Mouse (Mus musculus): ENCODE measurements at regions not wholly inside any gene's neighbourhood (a gene's known extent, or its start where the extent isn't known, plus 50 kb on each side); places are given as distances from the start of the nearest gene placed in this dataset.
"Not testable (repeated sequence)": the region's sequence is repeated elsewhere in the genome, so short reads cannot be mapped to it uniquely, and the experiment has no call there.

- H3K36me3 ChIP-seq (ENCODE audit: control insufficient read depth in 1 of 2, insufficient read depth in 2 of 2, low read length in 2 of 2); H3K4me1 ChIP-seq (ENCODE audit: control insufficient read depth in 1 of 2, insufficient read depth in 2 of 2, low read length in 2 of 2); H3K27me3 ChIP-seq (ENCODE audit: control insufficient read depth in 1 of 2, insufficient read depth in 2 of 2, low read length in 2 of 2); H3K9me3 ChIP-seq (replicated peaks; ENCODE audit: insufficient read depth, low read length); H3K9ac ChIP-seq (ENCODE audit: control insufficient read depth, low read depth, low read length, poor library complexity, severe bottlenecking); H3K27ac ChIP-seq (ENCODE audit: control insufficient read depth, low read depth, low read length); H3K4me3 ChIP-seq (ENCODE audit: control insufficient read depth in 1 of 2, insufficient read depth in 1 of 2, low read depth in 2 of 2, low read length in 2 of 2); H3K79me2 ChIP-seq (ENCODE audit: control insufficient read depth, insufficient read depth, low read length, poor library complexity): not testable (repeated sequence)
- peak; percentile 60 for DNase-seq (ENCODE audit: low read depth, low spot score)
Observed at GRCm38 (mm10) chr13:41915816-41916215, 68.3 kb upstream of the Adtrp start.

DNA sequence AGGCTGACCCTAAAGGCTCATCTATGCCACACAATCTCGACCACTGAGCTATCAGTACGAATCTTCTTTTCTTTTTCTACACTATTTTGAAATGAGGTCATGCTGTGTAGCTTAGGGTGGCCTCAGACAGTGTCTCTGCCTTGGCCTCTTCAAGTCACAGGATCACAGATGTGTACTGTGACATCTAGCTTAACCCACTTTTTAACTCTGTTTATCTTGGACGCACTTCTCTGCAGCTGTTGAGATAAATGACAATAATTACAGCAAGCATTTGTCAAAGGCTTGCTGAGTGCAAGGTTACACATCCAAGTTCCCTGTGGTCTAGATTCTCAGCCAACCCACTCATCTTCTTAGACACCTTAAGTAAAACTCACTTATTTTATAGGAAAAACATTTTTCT lies 63.3 kb upstream of the Adtrp start:
- Histone ChIP-seq H3K9me3 (replicated peaks; ENCODE audit: insufficient read depth, low read length) (no peaks in the 10 kb centered on the region), H3K36me3 (ENCODE audit: control insufficient read depth in 1 of 2, insufficient read depth in 2 of 2, low read length in 2 of 2) (no peaks in the 10 kb centered on the region), H3K27me3 (ENCODE audit: control insufficient read depth in 1 of 2, insufficient read depth in 2 of 2, low read length in 2 of 2) (no peaks in the 10 kb centered on the region), H3K27ac (ENCODE audit: control insufficient read depth, low read depth, low read length) (no peak overlapping the region), H3K79me2 (ENCODE audit: control insufficient read depth, insufficient read depth, low read length, poor library complexity) (no peaks in the 10 kb centered on the region), H3K4me1 (ENCODE audit: control insufficient read depth in 1 of 2, insufficient read depth in 2 of 2, low read length in 2 of 2) (no peaks in the 10 kb centered on the region), H3K4me3 (ENCODE audit: control insufficient read depth in 1 of 2, insufficient read depth in 1 of 2, low read depth in 2 of 2, low read length in 2 of 2) (no peak overlapping the region), H3K9ac (ENCODE audit: control insufficient read depth, low read depth, low read length, poor library complexity, severe bottlenecking) (no peak overlapping the region)
- TF ChIP-seq MYC (IDR thresholded peaks at IDR 0.05; ENCODE audit: low read depth, low read length) (no peak), GABPA (IDR thresholded peaks at IDR 0.05; ENCODE audit: low read depth, low read length) (no peak), RCOR1 (IDR thresholded peaks at IDR 0.05; ENCODE audit: low read depth, low read length) (no peak), MAFK (IDR thresholded peaks at IDR 0.05; ENCODE audit: borderline replicate concordance, low read depth, low read length) (no peak), ZKSCAN1 (IDR thresholded peaks at IDR 0.05; ENCODE audit: low read depth, low read length) (no peak), CTCF (IDR thresholded peaks at IDR 0.05 in 2 of 3, conservative IDR thresholded peaks at IDR 0.05 in 1 of 3; ENCODE audit: control insufficient read depth in 1 of 3, insufficient read depth in 1 of 3, low read depth in 2 of 3, low read length in 3 of 3, poor library complexity in 1 of 3, severe bottlenecking in 1 of 3) (no peak), NELFE (IDR thresholded peaks at IDR 0.05; ENCODE audit: low read depth, low read length) (no peak), SIN3A (IDR thresholded peaks at IDR 0.05; ENCODE audit: low read length) (no peak), TCF12 (IDR thresholded peaks at IDR 0.05; ENCODE audit: low read depth, low read length) (no peak), ZMIZ1 (IDR thresholded peaks at IDR 0.05; ENCODE audit: low read depth, low read length) (no peak), ETS1 (IDR thresholded peaks at IDR 0.05; ENCODE audit: low read depth, low read length) (no peak), SMC3 (IDR thresholded peaks at IDR 0.05; ENCODE audit: low read depth, low read length) (no peak), HCFC1 (IDR thresholded peaks at IDR 0.05; ENCODE audit: low read depth, low read length) (no peak), TBP (IDR thresholded peaks at IDR 0.05; ENCODE audit: low read depth, low read length) (no peak)
- DNase-seq (ENCODE audit: low read depth, low spot score) = no peak

- Histone ChIP-seq H3K36me3 (ENCODE audit: control insufficient read depth in 1 of 2, insufficient read depth in 2 of 2, low read length in 2 of 2) (no peaks in the 10 kb centered on the region), H3K9ac (ENCODE audit: control insufficient read depth, low read depth, low read length, poor library complexity, severe bottlenecking) (no peak overlapping the region), H3K9me3 (replicated peaks; ENCODE audit: insufficient read depth, low read length) (no peaks in the 10 kb centered on the region), H3K27ac (ENCODE audit: control insufficient read depth, low read depth, low read length) (no peak overlapping the region), H3K27me3 (ENCODE audit: control insufficient read depth in 1 of 2, insufficient read depth in 2 of 2, low read length in 2 of 2) (no peaks in the 10 kb centered on the region), H3K79me2 (ENCODE audit: control insufficient read depth, insufficient read depth, low read length, poor library complexity) (no peaks in the 10 kb centered on the region), H3K4me3 (ENCODE audit: control insufficient read depth in 1 of 2, insufficient read depth in 1 of 2, low read depth in 2 of 2, low read length in 2 of 2) (no peak overlapping the region), H3K4me1 (ENCODE audit: control insufficient read depth in 1 of 2, insufficient read depth in 2 of 2, low read length in 2 of 2) (no peaks in the 10 kb centered on the region)
- no peak for DNase-seq (ENCODE audit: low read depth, low spot score)
- TF ChIP-seq MYB (IDR thresholded peaks at IDR 0.05; ENCODE audit: low read depth, low read length) (no peak), JUND (IDR thresholded peaks at IDR 0.05; ENCODE audit: low read depth, low read length) (no peak), EP300 (IDR thresholded peaks at IDR 0.05; ENCODE audit: low read depth in 1 of 2, low read length in 2 of 2) (no peak), USF2 (IDR thresholded peaks at IDR 0.05; ENCODE audit: borderline replicate concordance in 1 of 2, insufficient read depth in 1 of 2, low read depth in 1 of 2, low read length in 2 of 2) (no peak), BHLHE40 (IDR thresholded peaks at IDR 0.05; ENCODE audit: borderline replicate concordance, low read depth, low read length) (no peak), GABPA (IDR thresholded peaks at IDR 0.05; ENCODE audit: low read depth, low read length) (no peak), GATA1 (IDR thresholded peaks at IDR 0.05; ENCODE audit: low read depth, low read length) (no peak), ETS1 (IDR thresholded peaks at IDR 0.05; ENCODE audit: low read depth, low read length) (no peak), POLR2AphosphoS2 (IDR thresholded peaks at IDR 0.05; ENCODE audit: low read length) (no peak), TBP (IDR thresholded peaks at IDR 0.05; ENCODE audit: low read depth, low read length) (no peak), USF1 (IDR thresholded peaks at IDR 0.05; ENCODE audit: low read depth, low read length) (no peak), POLR2A (IDR thresholded peaks at IDR 0.05; ENCODE audit: control insufficient read depth in 1 of 2, insufficient read depth in 1 of 2, low read depth in 1 of 2, low read length in 2 of 2, poor library complexity in 1 of 2) (no peak), POLR2AphosphoS5 (IDR thresholded peaks at IDR 0.05; ENCODE audit: borderline replicate concordance, low read depth, low read length) (no peak), ZC3H11A (IDR thresholded peaks at IDR 0.05; ENCODE audit: low read depth, low read length) (no peak), UBTF (IDR thresholded peaks at IDR 0.05; ENCODE audit: borderline replicate concordance, insufficient read depth, low read depth, low read length) (no peak), NRF1 (IDR thresholded peaks at IDR 0.05; ENCODE audit: insufficient read depth, low read depth, low read length, poor library complexity, severe bottlenecking) (no peak)
Observed at GRCm38 (mm10) chr13:41910236-41910635, 62.8 kb upstream of the Adtrp start.
